In genomic region chr2:165133566-165133965, GRCm38 (mm10) we compare ENCODE assay signal across 9 mouse cellular contexts. TPM values are rescaled to one million over a fixed set of nuclear protein-coding genes. Genes with fewer than 3 reads are reported as not detected.
DNase-seq lines count a peak whose midpoint lies in the region; ATAC-seq lines count a peak whose summit lies in the region.
"Had no signal": no experiment of that assay in that cellular context is flagged by ENCODE, and none has a peak within 500 bp of the region (broad histone marks: within the 10 kb centered on the region; RNA-seq: fewer than 3 reads in every experiment).

No protein-coding gene starts in this region.

- DNase-seq in adrenal gland, postnatal 10 days: peak; percentile 18
- DNase-seq in adrenal gland, adult 8-10 months: no peak
- peak; percentile 85 for DNase-seq in embryo, embryonic 10.5 days (ENCODE audit: low spot score)
- peak; percentile 86 for DNase-seq in midbrain, embryonic 14.5 days
- no peak for DNase-seq in thymus, postnatal 0 days (ENCODE audit: low spot score)
- no peak for DNase-seq in adipocyte (ENCODE audit: low spot score)
- no peak for DNase-seq in heart, adult 8-10 months (ENCODE audit: low spot score)
- DNase-seq: cerebellum, postnatal 25 days had no signal

- H3K4me1 ChIP-seq in intestine, embryonic 15.5 days (replicated peaks): peaks cover 13% of the 10 kb centered on the region
- H3K4me1 ChIP-seq in midbrain, embryonic 14.5 days (ENCODE audit: control insufficient read depth, insufficient read depth, low read length): peaks cover 49% of the 10 kb centered on the region

- H3K4me2 ChIP-seq in intestine, embryonic 15.5 days (replicated peaks): peak overlapping the region; percentile 38
- peak overlapping the region; percentile 18; the same call in 1 of the 2 replicates for H3K4me2 ChIP-seq in midbrain, embryonic 14.5 days (ENCODE audit: low read length)

- peaks cover 27% of the 10 kb centered on the region; the same call in 1 of the 2 replicates for H3K27me3 ChIP-seq in intestine, embryonic 15.5 days (replicated peaks)
- no peaks in the 10 kb centered on the region for H3K27me3 ChIP-seq in midbrain, embryonic 14.5 days (ENCODE audit: control insufficient read depth, insufficient read depth, low read length)

- no peaks in the 10 kb centered on the region for H3K9me3 ChIP-seq in intestine, embryonic 15.5 days
- no peaks in the 10 kb centered on the region for H3K9me3 ChIP-seq in midbrain, embryonic 14.5 days (ENCODE audit: control insufficient read depth, low read length)

- H3K4me3 ChIP-seq in intestine, embryonic 15.5 days (replicated peaks): no peak overlapping the region
- H3K4me3 ChIP-seq in midbrain, embryonic 14.5 days (replicated peaks; ENCODE audit: low read depth, low read length): no peak overlapping the region

- H3K27ac ChIP-seq in intestine, embryonic 15.5 days: no peak overlapping the region
- H3K27ac ChIP-seq in midbrain, embryonic 14.5 days (replicated peaks; ENCODE audit: low read depth, low read length): peak overlapping the region; percentile 70

- no peaks in the 10 kb centered on the region for H3K36me3 ChIP-seq in intestine, embryonic 15.5 days
- H3K36me3 ChIP-seq in midbrain, embryonic 14.5 days (ENCODE audit: control insufficient read depth, insufficient read depth, low read length): no peaks in the 10 kb centered on the region

- ATAC-seq in intestine, embryonic 15.5 days: no peak
- ATAC-seq in midbrain, embryonic 14.5 days (ENCODE audit: low FRiP score, low TSS enrichment): peak; percentile 46

- no peak overlapping the region for H3K9ac ChIP-seq in intestine, embryonic 15.5 days
- no peak overlapping the region; the same call in 1 of the 2 replicates for H3K9ac ChIP-seq in midbrain, embryonic 14.5 days (replicated peaks; ENCODE audit: low read length)

- 2% methylated on average over 15 of the region's 15 CpGs for WGBS in intestine, embryonic 15.5 days
- under 1% methylated on average over 15 of the region's 15 CpGs for WGBS in midbrain, embryonic 14.5 days

RNA-seq across cellular contexts. Expression of gene 1700025C18Rik, which starts 43.0 kb away (rescaled TPM):
- not detected for total RNA-seq in adrenal gland, postnatal 10 days (2021)
- not detected for total RNA-seq in adrenal gland, adult 8-10 months (2022)
- not detected in 2 replicates for polyA plus RNA-seq in intestine, embryonic 15.5 days (2015; fragmentation: Nextera tagmentation; extraction: Ambion mirVana)
- polyA plus RNA-seq in midbrain, embryonic 14.5 days (2014; fragmentation: Nextera tagmentation; extraction: Ambion mirVana): not detected in 2 replicates
- polyA plus RNA-seq in thymus, postnatal 0 days (2015; fragmentation: Nextera tagmentation; extraction: Ambion mirVana): not detected in 2 replicates
- total RNA-seq in heart, adult 8-10 months (2022): not detected

Comparison
In these comparisons a context has a peak if more than half of its experiments do, and no peak if none do; other contexts are left out.
1. DNase-seq: peak in adrenal gland, postnatal 10 days (single experiment), embryo, embryonic 10.5 days (single experiment) and midbrain, embryonic 14.5 days (single experiment); none in adrenal gland, adult 8-10 months (single experiment), thymus, postnatal 0 days (single experiment), adipocyte (single experiment) and heart, adult 8-10 months (single experiment).